Comparison of ENCODE assay signal across 11 mouse cellular contexts in the genomic region with DNA sequence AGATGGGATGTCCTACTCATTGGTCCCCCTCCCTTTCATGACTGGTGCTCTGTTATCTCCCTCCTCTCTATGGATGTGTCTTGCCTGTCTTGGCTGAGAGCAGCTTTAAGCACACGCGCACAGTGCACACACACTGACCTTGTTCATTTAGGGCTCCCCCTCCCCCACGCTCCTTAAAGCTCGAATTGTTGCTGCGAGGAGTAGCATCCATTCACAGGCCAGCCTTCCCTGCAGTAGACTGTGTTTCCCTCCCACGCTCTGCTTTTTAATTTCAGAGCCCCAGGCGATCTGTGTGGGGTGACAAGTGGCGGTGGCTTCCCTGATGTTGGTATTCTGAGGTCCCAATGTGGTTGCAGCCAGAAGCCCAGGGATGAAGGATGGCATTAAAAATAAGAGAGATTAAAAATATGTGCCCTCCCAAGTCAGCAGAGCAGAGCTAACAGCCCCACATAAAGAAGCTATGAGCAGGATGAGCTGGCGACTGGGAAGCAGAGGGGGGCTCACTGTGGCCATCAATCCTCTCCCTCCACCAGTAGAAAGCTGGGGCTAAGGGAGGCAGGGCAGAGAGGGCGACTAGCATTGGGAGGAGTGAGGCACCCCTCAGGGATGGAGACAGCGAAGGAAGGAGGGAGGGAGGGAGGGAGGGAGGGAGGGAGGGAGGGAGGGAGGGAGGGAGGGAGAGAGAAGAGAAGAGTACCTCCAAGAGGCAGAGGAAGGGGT.
DNase-seq lines count a peak whose midpoint lies in the region; ATAC-seq and TF ChIP-seq lines count a peak whose summit lies in the region.
"Had no signal": no experiment of that assay in that cellular context is flagged by ENCODE, and none has a peak within 500 bp of the region (broad histone marks: within the 10 kb centered on the region; RNA-seq: fewer than 3 reads in every experiment).

No protein-coding gene starts in this region.

- H3K4me3 ChIP-seq in forebrain, embryonic 11.5 days (ENCODE audit: low read depth, low read length), result no peak overlapping the region
- no peak overlapping the region for H3K4me3 ChIP-seq in hindbrain, postnatal 0 days (ENCODE audit: low read length)
- H3K4me3 ChIP-seq in midbrain, postnatal 0 days (ENCODE audit: low read depth, low read length), result no peak overlapping the region
- no peak overlapping the region for H3K4me3 ChIP-seq in thymus, adult 2 months (ENCODE audit: control insufficient read depth, insufficient read depth, low read length)

- H3K9me3 ChIP-seq in forebrain, embryonic 11.5 days (ENCODE audit: control insufficient read depth, low read length), result no peaks in the 10 kb centered on the region
- no peaks in the 10 kb centered on the region for H3K9me3 ChIP-seq in hindbrain, postnatal 0 days (ENCODE audit: low read length)
- no peaks in the 10 kb centered on the region for H3K9me3 ChIP-seq in midbrain, postnatal 0 days (ENCODE audit: low read length)

- H3K36me3 ChIP-seq in forebrain, embryonic 11.5 days (ENCODE audit: control insufficient read depth, insufficient read depth, low read length), result no peaks in the 10 kb centered on the region
- no peaks in the 10 kb centered on the region for H3K36me3 ChIP-seq in hindbrain, postnatal 0 days (ENCODE audit: insufficient read depth, low read length)
- H3K36me3 ChIP-seq in midbrain, postnatal 0 days (ENCODE audit: insufficient read depth, low read length), result no peaks in the 10 kb centered on the region
- no peaks in the 10 kb centered on the region for H3K36me3 ChIP-seq in thymus, adult 2 months (ENCODE audit: control insufficient read depth, insufficient read depth, low read length)

- no peak for TF ChIP-seq CTCF in hindbrain, postnatal 0 days (IDR thresholded peaks at IDR 0.05; ENCODE audit: low read depth)
- no peak for TF ChIP-seq CTCF in midbrain, postnatal 0 days (IDR thresholded peaks at IDR 0.05)
- TF ChIP-seq CTCF in thymus, adult 2 months (IDR thresholded peaks at IDR 0.05; ENCODE audit: borderline replicate concordance, control insufficient read depth, extremely low read depth, insufficient read depth, low read length, poor library complexity), result no peak

- TF ChIP-seq POLR2A in thymus, adult 2 months (IDR thresholded peaks at IDR 0.05; ENCODE audit: control insufficient read depth, extremely low read depth, insufficient read depth, low read length, poor library complexity), result no peak

- H3K27me3 ChIP-seq in forebrain, embryonic 11.5 days (ENCODE audit: control insufficient read depth, insufficient read depth, low read length), result no peaks in the 10 kb centered on the region
- H3K27me3 ChIP-seq in hindbrain, postnatal 0 days (ENCODE audit: insufficient read depth, low read length), result no peaks in the 10 kb centered on the region
- no peaks in the 10 kb centered on the region for H3K27me3 ChIP-seq in midbrain, postnatal 0 days (ENCODE audit: insufficient read depth, low read length)
- H3K27me3 ChIP-seq in thymus, adult 2 months (ENCODE audit: control insufficient read depth, insufficient read depth, low read length), result no peaks in the 10 kb centered on the region

- H3K4me1 ChIP-seq in forebrain, embryonic 11.5 days (replicated peaks; ENCODE audit: control insufficient read depth, insufficient read depth, low read length), result peaks cover 11% of the 10 kb centered on the region
- H3K4me1 ChIP-seq in hindbrain, postnatal 0 days (ENCODE audit: insufficient read depth, low read length), result peaks cover 11% of the 10 kb centered on the region
- H3K4me1 ChIP-seq in midbrain, postnatal 0 days (ENCODE audit: insufficient read depth, low read length), result peaks cover 16% of the 10 kb centered on the region; the same call in 1 of the 2 replicates
- no peaks in the 10 kb centered on the region for H3K4me1 ChIP-seq in thymus, adult 2 months (replicated peaks; ENCODE audit: control insufficient read depth, insufficient read depth, low read length)

- H3K9ac ChIP-seq in forebrain, embryonic 11.5 days (ENCODE audit: low read length), result peak overlapping the region; percentile 6; the same call in 1 of the 2 replicates
- peak overlapping the region; percentile 28; the same call in 1 of the 2 replicates for H3K9ac ChIP-seq in hindbrain, postnatal 0 days (replicated peaks; ENCODE audit: low read length)
- H3K9ac ChIP-seq in midbrain, postnatal 0 days (replicated peaks; ENCODE audit: low read length, poor library complexity, severe bottlenecking), result 0 out of 2 replicates have a peak overlapping the region, but pooled peaks have one; percentile 24

- no peak for ATAC-seq in forebrain, embryonic 11.5 days (replicated peaks; ENCODE audit: low FRiP score)
- peak; percentile 57 for ATAC-seq in hindbrain, postnatal 0 days
- peak; percentile 60 for ATAC-seq in midbrain, postnatal 0 days (ENCODE audit: low FRiP score)
- ATAC-seq: inflammation-experienced regulatory T-cells, adult 6 months had no signal

- H3K4me2 ChIP-seq in forebrain, embryonic 11.5 days (ENCODE audit: low read depth, low read length, severe bottlenecking), result no peak overlapping the region
- H3K4me2 ChIP-seq in hindbrain, postnatal 0 days (ENCODE audit: low read depth, low read length), result no peak overlapping the region
- no peak overlapping the region for H3K4me2 ChIP-seq in midbrain, postnatal 0 days (ENCODE audit: low read depth, low read length, poor library complexity, severe bottlenecking)

- peak; percentile 79 for DNase-seq in brain, adult 2 months (ENCODE audit: low read depth, low spot score)
- no peak for DNase-seq in forebrain, embryonic 11.5 days (ENCODE audit: low spot score)
- DNase-seq in hindbrain, postnatal 0 days (ENCODE audit: low spot score), result peak; percentile 75
- peak; percentile 70 for DNase-seq in midbrain, postnatal 0 days (ENCODE audit: low spot score)
- DNase-seq in urinary bladder, postnatal 10 days (ENCODE audit: low spot score), result no peak
- no peak for DNase-seq in lung, adult 18-20 months
- no peak for DNase-seq in thymus, adult 2 months
- no peak for DNase-seq in adipocyte (ENCODE audit: low spot score)
- DNase-seq: gastrocnemius, postnatal 14 days had no signal

- WGBS in forebrain, embryonic 11.5 days, result 39% methylated on average over 9 of the region's 11 CpGs
- 21% methylated on average over 10 of the region's 11 CpGs for WGBS in hindbrain, postnatal 0 days
- 29% methylated on average over 10 of the region's 11 CpGs for WGBS in midbrain, postnatal 0 days
- WGBS in thymus, adult 2 months, result 77% methylated on average over 10 of the region's 11 CpGs

- H3K27ac ChIP-seq in forebrain, embryonic 11.5 days (ENCODE audit: low read depth, low read length), result no peak overlapping the region
- peak overlapping the region; percentile 41; the same call in 1 of the 2 replicates for H3K27ac ChIP-seq in hindbrain, postnatal 0 days
- H3K27ac ChIP-seq in midbrain, postnatal 0 days (ENCODE audit: low read depth, low read length), result peak overlapping the region; percentile 78
- no peak overlapping the region for H3K27ac ChIP-seq in thymus, adult 2 months (ENCODE audit: control insufficient read depth, insufficient read depth, low read length)
- H3K27ac ChIP-seq: macrophage had no signal

Comparison
In these comparisons a context has a peak if more than half of its experiments do, and no peak if none do; other contexts are left out.
1. DNase-seq: peak in brain, adult 2 months (single experiment), hindbrain, postnatal 0 days (single experiment) and midbrain, postnatal 0 days (single experiment); none in forebrain, embryonic 11.5 days (single experiment), urinary bladder, postnatal 10 days (single experiment), lung, adult 18-20 months (0 of 2), thymus, adult 2 months (single experiment) and adipocyte (single experiment).
2. H3K27ac ChIP-seq: peak in hindbrain, postnatal 0 days (single experiment) and midbrain, postnatal 0 days (single experiment); none in forebrain, embryonic 11.5 days (single experiment) and thymus, adult 2 months (single experiment).
3. Peak in every context shown above with its lines, with median percentiles within 50 percentile points of each other: H3K9ac ChIP-seq.